Mouse (Mus musculus) bone marrow, adult 2 months (tissue): ENCODE results near the gene Nr2f1.

Experiments
- CTCF ChIP-seq: fragments of 200-500 bp; IDR thresholded peaks from 2 replicates; pipeline ENCODE4 v1.5.1; 2011; ENCODE audit warnings: low read length, control low read depth; ENCODE audit not compliant: control insufficient read depth, insufficient read depth
- POLR2A ChIP-seq: fragments of 200-500 bp; IDR thresholded peaks from 2 replicates; pipeline ENCODE4 v1.6.1; 2011; ENCODE audit warnings: low read depth, mild to moderate bottlenecking, control low read depth, low read length, borderline replicate concordance; ENCODE audit not compliant: control insufficient read depth

- no peak for TF ChIP-seq CTCF
- TF ChIP-seq POLR2A: no peak
Observed at GRCm38 (mm10) chr13:78177381-78177950, 22.1 kb downstream of the Nr2f1 start.
